Mouse (Mus musculus) bone marrow, adult 2 months (tissue): ENCODE data around the gene Zfp354b.

ENCODE experiments used
- CTCF ChIP-seq: fragments of 200-500 bp; IDR thresholded peaks from 2 replicates; pipeline ENCODE4 v1.5.1; 2011; ENCODE audit warnings: low read length, control low read depth; ENCODE audit not compliant: control insufficient read depth, insufficient read depth
- POLR2A ChIP-seq: fragments of 200-500 bp; IDR thresholded peaks from 2 replicates; pipeline ENCODE4 v1.6.1; 2011; ENCODE audit warnings: low read depth, mild to moderate bottlenecking, control low read depth, low read length, borderline replicate concordance; ENCODE audit not compliant: control insufficient read depth

DNA sequence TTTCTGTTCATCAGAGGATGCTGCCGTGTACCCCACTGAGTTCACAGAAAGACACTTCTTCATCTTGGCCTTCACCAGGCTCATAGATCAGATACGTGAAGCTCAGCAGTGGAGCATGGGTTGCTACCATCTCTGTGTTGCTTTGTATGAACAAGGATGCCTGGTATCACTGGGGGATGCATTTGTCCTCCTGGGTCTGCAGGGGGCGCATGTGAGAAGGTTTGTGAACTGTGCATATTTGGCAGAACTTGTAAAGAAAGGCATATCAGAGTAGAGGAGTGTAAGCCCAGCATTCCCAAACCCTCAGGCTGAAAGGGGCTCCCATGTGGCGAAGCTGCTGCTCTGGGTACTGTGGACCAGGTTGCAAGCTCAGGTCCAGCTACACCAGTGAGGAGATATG is 45.8 kb upstream of the Zfp354b start:
- TF ChIP-seq CTCF (no peak), POLR2A (no peak)
